Mouse (Mus musculus): ENCODE results near the gene Tcaf3.

DNA sequence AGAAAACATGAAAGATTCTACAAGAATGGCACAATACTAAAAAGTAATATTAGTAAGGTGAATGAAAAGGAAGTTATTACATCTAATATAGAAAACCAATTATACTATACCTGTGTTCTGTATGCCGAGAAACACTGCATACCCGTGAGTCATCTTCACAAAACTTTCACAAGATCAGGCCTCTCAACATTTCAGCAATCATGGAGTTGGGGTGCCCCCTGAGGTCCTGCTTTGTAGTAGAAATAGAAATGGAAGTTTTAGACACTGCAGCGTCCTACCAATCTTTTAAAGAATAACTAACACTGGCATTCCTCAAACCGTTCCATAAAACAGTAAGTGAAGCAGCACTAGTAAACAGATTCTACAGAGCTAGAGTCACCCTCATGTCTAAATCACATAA lies 18.8 kb downstream of the Tcaf3 start:
- TF ChIP-seq GATA1 (IDR thresholded peaks at IDR 0.05; ENCODE audit: low read length) (no peak), TAL1 (IDR thresholded peaks at IDR 0.05; ENCODE audit: low read length) (no peak)
